Mouse (Mus musculus) megakaryocyte-erythroid progenitor cell, adult 5-6 weeks (primary cell): ENCODE data around the gene Nt5e. TPM values are rescaled to one million over a fixed set of nuclear protein-coding genes. Genes with fewer than 3 reads are reported as not detected.

Experiments used
- ATAC-seq: replicated peaks from 2 replicates; pipeline ENCODE4 v1.8.0; 2016; ENCODE audit warnings: mild to moderate bottlenecking, inconsistent platforms; ENCODE audit not compliant: severe bottlenecking, poor library complexity, low FRiP score, low TSS enrichment
- total RNA-seq, 2 experiments: library from RNA; stranded (forward) in 1 of 2; stranded (reverse) in 1 of 2; fragments of 200-1000, 215-1000 nt in 1 of 2; fragments of >200 nt in 1 of 2; fragmentation: Nextera tagmentation in 1 of 2; gene quantifications; 2 replicates each; pipeline ENCODE4 v1.2.3; 2014 to 2017

Gene Nt5e
- total RNA-seq, 2 experiments from 2014 or later, result 0.47 to 0.83 TPM

GRCm38 (mm10) chr9:88342241-88342640 lies 15.2 kb downstream of the Nt5e start:
- no peak for ATAC-seq

- no peak for ATAC-seq
Observed at GRCm38 (mm10) chr9:88342701-88343100, 15.7 kb downstream of the Nt5e start.

DNA sequence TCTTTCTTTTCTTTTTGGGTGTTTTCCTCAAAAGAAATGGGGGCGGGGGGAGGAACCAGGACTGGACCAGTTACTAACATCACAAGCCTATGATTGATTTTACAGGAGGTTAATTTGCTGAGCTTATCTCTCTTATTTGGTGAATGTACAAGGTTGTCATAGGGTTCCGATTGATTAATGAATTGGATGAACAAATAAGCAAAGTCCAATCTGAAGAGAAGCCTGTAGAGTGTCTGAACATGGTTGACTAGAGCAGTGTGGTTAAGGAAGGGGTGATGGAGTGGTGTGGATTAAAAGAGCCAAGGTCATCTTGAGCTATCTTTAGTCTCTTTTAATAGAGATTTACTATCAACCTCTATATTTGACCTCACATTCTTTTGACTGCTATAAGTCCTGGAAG lies 17.4 kb downstream of the Nt5e start:
- no peak for ATAC-seq

DNA sequence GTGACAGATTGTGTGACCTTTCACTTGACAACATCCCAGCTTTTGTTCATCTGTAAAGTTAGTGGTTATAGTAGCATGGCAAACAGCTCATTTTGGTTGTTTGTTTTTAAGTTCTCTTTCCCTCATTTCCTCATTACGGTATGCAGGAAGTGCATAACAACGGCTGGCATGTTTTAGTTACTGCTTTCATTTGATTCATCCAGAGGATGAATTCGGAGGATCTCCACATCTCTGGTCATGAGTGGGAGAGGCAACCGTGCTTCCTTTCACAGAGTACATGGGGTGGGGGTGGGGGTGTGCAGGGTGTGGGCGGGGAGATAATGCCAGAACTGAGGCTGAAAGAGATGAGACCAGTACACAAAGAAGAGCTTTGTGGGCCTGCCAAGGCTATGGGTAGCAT lies 19.9 kb downstream of the Nt5e start:
- ATAC-seq, result no peak

GRCm38 (mm10) chr9:88348623-88349022 lies 21.6 kb downstream of the Nt5e start:
- no peak for ATAC-seq

- ATAC-seq, result no peak
Observed at GRCm38 (mm10) chr9:88350317-88350716, 23.3 kb downstream of the Nt5e start.

GRCm38 (mm10) chr9:88351163-88351562 lies 24.2 kb downstream of the Nt5e start:
- ATAC-seq, result no peak

- ATAC-seq, result no peak
Observed at GRCm38 (mm10) chr9:88352741-88353140, 25.7 kb downstream of the Nt5e start.

- ATAC-seq, result no peak
Observed at GRCm38 (mm10) chr9:88353459-88353858, 26.5 kb downstream of the Nt5e start.

DNA sequence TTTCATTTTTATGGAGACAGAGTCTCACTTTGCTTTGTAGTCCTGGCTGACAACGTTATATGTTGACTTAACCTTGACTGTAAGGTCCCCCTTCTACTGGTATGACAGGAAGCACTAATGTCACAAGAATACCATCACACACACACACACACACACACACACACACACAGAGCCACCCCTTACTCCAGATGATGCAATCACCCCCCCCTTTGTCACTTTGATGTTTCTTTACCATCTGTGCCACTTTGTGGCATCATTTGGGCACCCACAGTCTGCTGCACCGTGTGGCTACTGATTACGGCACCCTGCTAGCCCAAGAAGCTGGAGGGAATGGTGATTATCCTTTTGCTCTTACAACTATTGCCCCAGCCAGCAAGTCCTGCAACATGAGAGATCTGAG lies 30.2 kb downstream of the Nt5e start:
- peak; percentile 77 for ATAC-seq

- ATAC-seq, result peak; percentile 20; the same call in 1 of the 2 replicates
Observed at GRCm38 (mm10) chr9:88359140-88359539, 32.1 kb downstream of the Nt5e start.

- ATAC-seq, result no peak
Observed at GRCm38 (mm10) chr9:88361211-88361909, 34.4 kb downstream of the Nt5e start.

- ATAC-seq, result no peak
Observed at GRCm38 (mm10) chr9:88362055-88362850, 35.3 kb downstream of the Nt5e start.

DNA sequence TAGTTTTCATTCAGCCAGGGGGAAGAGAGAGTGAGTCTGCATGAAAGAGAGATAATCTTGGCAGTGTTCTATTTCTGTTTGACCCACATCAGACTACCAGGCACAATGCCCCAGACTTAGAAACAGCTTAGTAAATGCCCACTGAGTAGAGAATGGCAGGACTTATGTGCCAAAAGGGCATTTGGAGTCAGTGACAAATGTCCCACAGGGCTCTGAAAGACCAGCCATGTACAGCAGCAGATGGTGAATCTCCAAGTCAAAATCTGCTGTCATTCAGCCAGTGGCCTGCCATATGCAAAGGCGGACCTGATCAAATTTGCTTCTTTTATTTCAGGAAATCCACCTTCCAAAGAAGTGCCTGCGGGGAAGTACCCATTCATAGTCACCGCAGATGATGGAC lies 36.1 kb downstream of the Nt5e start:
- no peak for ATAC-seq

DNA sequence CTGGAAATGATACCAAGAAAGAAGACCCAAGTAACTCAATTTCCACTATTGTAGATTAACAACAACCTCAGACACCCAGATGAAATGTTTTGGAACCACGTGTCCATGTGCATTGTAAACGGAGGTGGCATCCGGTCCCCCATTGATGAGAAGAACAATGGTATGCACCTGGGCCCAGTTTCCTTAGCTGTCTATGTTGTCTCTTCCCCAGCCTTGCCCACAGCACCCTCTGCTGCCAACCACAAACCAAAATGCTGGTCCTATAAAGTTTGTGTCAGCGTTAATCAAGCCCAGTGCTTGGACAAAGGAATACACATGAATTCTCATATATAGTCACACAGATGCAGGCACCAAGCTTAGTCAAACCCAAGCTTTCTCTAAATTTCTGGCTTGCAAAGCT lies 39.3 kb downstream of the Nt5e start:
- ATAC-seq, result no peak

DNA sequence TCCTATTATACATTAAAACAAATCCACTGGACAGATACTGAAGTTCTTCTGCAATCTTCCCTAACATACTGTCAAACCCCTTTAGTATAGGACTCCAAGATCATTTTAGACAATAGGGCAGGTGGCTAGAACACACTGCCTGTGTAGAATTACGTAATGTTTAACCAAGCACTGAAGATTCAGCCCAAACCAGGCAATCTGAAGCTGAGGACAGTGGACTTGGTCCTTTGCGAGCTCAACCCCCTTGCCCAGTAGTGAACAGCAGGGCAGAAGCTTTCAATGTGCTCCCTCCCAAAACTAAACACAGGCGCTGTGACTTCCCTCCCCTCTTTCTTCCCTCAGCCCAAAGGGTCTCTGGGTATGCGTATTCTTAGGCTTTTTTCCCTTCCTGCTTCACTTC lies 39.8 kb downstream of the Nt5e start:
- no peak for ATAC-seq

GRCm38 (mm10) chr9:88367322-88367721 lies 40.3 kb downstream of the Nt5e start:
- ATAC-seq, result no peak

- no peak for ATAC-seq
Observed at GRCm38 (mm10) chr9:88367751-88368150, 40.8 kb downstream of the Nt5e start.

- no peak for ATAC-seq
Observed at GRCm38 (mm10) chr9:88368476-88368875, 41.5 kb downstream of the Nt5e start.

GRCm38 (mm10) chr9:88369666-88370065 lies 42.7 kb downstream of the Nt5e start:
- ATAC-seq, result no peak

DNA sequence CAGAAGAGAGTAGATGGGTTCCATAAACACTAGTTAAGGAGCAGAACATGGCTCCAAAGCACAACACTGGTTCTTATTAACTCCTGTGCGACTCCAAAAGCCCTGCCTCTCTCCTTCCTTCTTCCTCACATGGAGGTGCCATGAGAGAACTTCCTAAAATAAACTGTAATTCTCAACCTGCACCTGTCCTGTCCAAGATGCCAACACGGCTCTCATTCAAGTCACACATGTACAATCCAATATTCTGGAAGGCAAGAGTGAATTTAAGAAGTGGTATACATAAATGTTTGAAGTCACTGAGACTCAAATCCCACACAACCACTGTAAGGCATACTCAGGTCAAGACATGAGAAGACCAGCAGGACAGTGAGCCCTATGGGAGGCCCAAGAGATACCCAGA lies 44.2 kb downstream of the Nt5e start:
- no peak for ATAC-seq
